In genomic region chr5:63957607-63958006, GRCm38 (mm10) we compare ENCODE assay signal across 10 mouse cellular contexts. TPM values are rescaled to one million over a fixed set of nuclear protein-coding genes. Genes with fewer than 3 reads are reported as not detected.
DNase-seq lines count a peak whose midpoint lies in the region; ATAC-seq and TF ChIP-seq lines count a peak whose summit lies in the region.
"Had no signal": no experiment of that assay in that cellular context is flagged by ENCODE, and none has a peak within 500 bp of the region (broad histone marks: within the 10 kb centered on the region; RNA-seq: fewer than 3 reads in every experiment).

No protein-coding gene starts in this region.

- no peaks in the 10 kb centered on the region for H3K4me1 ChIP-seq in forebrain, embryonic 13.5 days
- no peaks in the 10 kb centered on the region for H3K4me1 ChIP-seq in forebrain, embryonic 12.5 days
- H3K4me1 ChIP-seq in ES-Bruce4 (ENCODE audit: control insufficient read depth, insufficient read depth, low read length) = peaks cover 9% of the 10 kb centered on the region

- no peak for TF ChIP-seq POLR2A in ES-Bruce4 (IDR thresholded peaks at IDR 0.05; ENCODE audit: insufficient read depth, low read length)

- no peak overlapping the region for H3K4me3 ChIP-seq in forebrain, embryonic 13.5 days
- no peak overlapping the region for H3K4me3 ChIP-seq in forebrain, embryonic 12.5 days (replicated peaks)
- no peak overlapping the region for H3K4me3 ChIP-seq in ES-Bruce4 (ENCODE audit: low read depth, low read length)

- H3K27ac ChIP-seq in forebrain, embryonic 13.5 days = no peak overlapping the region
- no peak overlapping the region for H3K27ac ChIP-seq in forebrain, embryonic 12.5 days
- H3K27ac ChIP-seq in ES-Bruce4 (ENCODE audit: insufficient read depth, low read length) = no peak overlapping the region
- H3K27ac ChIP-seq: liver, embryonic 14.5 days had no signal

- TF ChIP-seq CTCF in ES-Bruce4 (IDR thresholded peaks at IDR 0.05; ENCODE audit: low read depth, low read length) = no peak

- H3K9ac ChIP-seq in forebrain, embryonic 13.5 days = no peak overlapping the region
- no peak overlapping the region for H3K9ac ChIP-seq in forebrain, embryonic 12.5 days
- H3K9ac ChIP-seq in ES-Bruce4 (ENCODE audit: low read depth, poor library complexity, severe bottlenecking) = no peak overlapping the region
- H3K9ac ChIP-seq: liver, embryonic 14.5 days had no signal

- ATAC-seq in forebrain, embryonic 13.5 days = peak; percentile 75; the same call in 1 of the 2 replicates
- no peak for ATAC-seq in forebrain, embryonic 12.5 days (ENCODE audit: low FRiP score)

- H3K4me2 ChIP-seq in forebrain, embryonic 13.5 days = no peak overlapping the region
- H3K4me2 ChIP-seq in forebrain, embryonic 12.5 days = no peak overlapping the region

- peak; percentile 83 to 89 for DNase-seq in cerebellum, postnatal 10 days
- DNase-seq in gastrocnemius, adult 8-10 months (ENCODE audit: low spot score in 2 of 2) = peak; percentile 46 to 72
- DNase-seq in lung, postnatal 10 days = no peak
- DNase-seq in neural tube, embryonic 10.5 days (ENCODE audit: extremely low spot score, low spot score) = no peak
- no peak for DNase-seq in layer of hippocampus, postnatal 36 days
- DNase-seq: heart, adult 18-20 months had no signal

- 83% methylated on average over 8 of the region's 8 CpGs for WGBS in forebrain, embryonic 13.5 days
- WGBS in forebrain, embryonic 12.5 days = 84% methylated on average over 8 of the region's 8 CpGs

- TF ChIP-seq EP300 in ES-Bruce4 (IDR thresholded peaks at IDR 0.05; ENCODE audit: insufficient read depth, low read depth, low read length) = 0 out of 2 replicates have a peak, but pooled peaks have one; percentile 27

- H3K9me3 ChIP-seq in forebrain, embryonic 13.5 days (replicated peaks) = no peaks in the 10 kb centered on the region
- no peaks in the 10 kb centered on the region for H3K9me3 ChIP-seq in forebrain, embryonic 12.5 days
- H3K9me3 ChIP-seq in ES-Bruce4 (replicated peaks; ENCODE audit: control insufficient read depth, insufficient read depth, low read length, poor library complexity, severe bottlenecking) = no peaks in the 10 kb centered on the region

- H3K36me3 ChIP-seq in forebrain, embryonic 13.5 days (ENCODE audit: poor library complexity, severe bottlenecking) = 0 out of 2 replicates have a peak, but pooled peaks cover 4% of the 10 kb centered on the region
- H3K36me3 ChIP-seq in forebrain, embryonic 12.5 days (replicated peaks) = 0 out of 2 replicates have a peak, but pooled peaks cover 7% of the 10 kb centered on the region
- H3K36me3 ChIP-seq in ES-Bruce4 (ENCODE audit: control insufficient read depth, insufficient read depth, low read length, poor library complexity, severe bottlenecking) = no peaks in the 10 kb centered on the region

- no peaks in the 10 kb centered on the region for H3K27me3 ChIP-seq in forebrain, embryonic 13.5 days
- no peaks in the 10 kb centered on the region for H3K27me3 ChIP-seq in forebrain, embryonic 12.5 days
- no peaks in the 10 kb centered on the region for H3K27me3 ChIP-seq in ES-Bruce4 (ENCODE audit: control insufficient read depth, insufficient read depth, low read length, poor library complexity, severe bottlenecking)

RNA-seq across cellular contexts. Expression of gene Rell1, which starts 11.1 kb away (rescaled TPM):
- polyA plus RNA-seq in forebrain, embryonic 13.5 days (2015; fragmentation: Nextera tagmentation; extraction: Ambion mirVana) = 14.1 and 14.4 TPM in 2 replicates
- 15.8 and 16.5 TPM in 2 replicates for polyA plus RNA-seq in forebrain, embryonic 12.5 days (2016; fragmentation: Nextera tagmentation; extraction: Ambion mirVana)
- 57.1 and 59.5 TPM in 2 replicates for polyA plus RNA-seq in ES-Bruce4 (2011; ENCODE audit: insufficient read depth, insufficient read length, low read depth, missing spikeins)
- 10 to 100 TPM in 3 of 4 experiments, 1 to 10 TPM in 1; 9.9 to 11.8 (median 11.0) TPM for total RNA-seq in gastrocnemius, adult 8-10 months (2022)
- total RNA-seq in layer of hippocampus, postnatal 36 days (2021) = 10 to 100 TPM; 10.8 to 11.2 TPM

Comparison
In these comparisons a context has a peak if more than half of its experiments do, and no peak if none do; other contexts are left out.
1. DNase-seq: peak in cerebellum, postnatal 10 days (2 of 2) and gastrocnemius, adult 8-10 months (2 of 2); none in lung, postnatal 10 days (single experiment), neural tube, embryonic 10.5 days (single experiment) and layer of hippocampus, postnatal 36 days (0 of 2).